Mouse (Mus musculus) lung, postnatal 0 days (tissue): ENCODE measurements around the gene Mn1.

ENCODE experiments used
- CTCF ChIP-seq: IDR thresholded peaks from 2 replicates; pipeline ENCODE4 v1.5.1; 2016; ENCODE audit warnings: antibody characterized with exemption, mild to moderate bottlenecking
- EP300 ChIP-seq: IDR thresholded peaks from 2 replicates; pipeline ENCODE4 v1.6.1; 2016; ENCODE audit warnings: antibody characterized with exemption, mild to moderate bottlenecking, control low read depth

DNA sequence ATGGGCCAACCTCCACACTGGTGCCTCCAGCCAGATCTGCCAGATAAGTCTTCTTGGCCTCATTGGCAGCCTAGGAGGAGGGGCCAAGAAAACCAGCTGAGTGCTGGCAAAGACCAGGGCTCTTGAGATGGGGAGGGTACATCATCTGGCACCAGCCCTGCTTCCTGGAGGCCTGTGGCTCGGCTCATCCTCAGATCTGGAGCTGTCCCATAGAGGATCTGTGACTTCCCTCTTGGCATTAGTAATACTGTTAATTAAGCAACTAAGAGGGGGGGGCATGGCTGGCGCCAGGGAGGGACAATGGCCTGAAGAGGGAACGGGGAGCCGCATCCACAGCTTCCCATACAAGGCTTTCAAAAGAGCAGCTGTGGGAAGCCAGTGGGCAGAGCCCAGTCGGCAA lies 58.6 kb downstream of the Mn1 start:
- TF ChIP-seq CTCF, result no peak
- no peak for TF ChIP-seq EP300
